Mouse (Mus musculus) stomach, postnatal 0 days (tissue): Measurements from ENCODE around the gene Abcc2. TPM values are rescaled to one million over a fixed set of nuclear protein-coding genes. Genes with fewer than 3 reads are reported as not detected.

Source experiments
- ATAC-seq: fragments of 200-750 bp; cut with Nextera tagmentation; 2 replicates; pipeline ENCODE4 v1.8.0; 2017; ENCODE audit not compliant: low FRiP score, low TSS enrichment
- DNase-seq: peaks from one replicate; pipeline ENCODE4 v3.0.0-alpha.2; 2016; ENCODE audit warnings: low spot score
- H3K27ac ChIP-seq: fragments of 300-500 bp; sonication (generic); replicated peaks from 2 replicates; pipeline ENCODE4 v1.5.1; 2014; ENCODE audit warnings: mild to moderate bottlenecking, control low read depth
- H3K27me3 ChIP-seq: fragments of 300-500 bp; sonication (generic); 2 replicates; pipeline ENCODE4 v1.6.1; 2014; ENCODE audit warnings: low read length; ENCODE audit not compliant: control insufficient read depth, insufficient read depth
- H3K36me3 ChIP-seq: fragments of 300-500 bp; sonication (generic); 2 replicates; pipeline ENCODE4 v1.6.1; 2014; ENCODE audit warnings: low read length, mixed read lengths; ENCODE audit not compliant: control insufficient read depth, insufficient read depth
- H3K4me1 ChIP-seq: fragments of 300-500 bp; sonication (generic); replicated peaks from 2 replicates; pipeline ENCODE4 v1.6.1; 2014; ENCODE audit warnings: antibody characterized with exemption; ENCODE audit not compliant: control insufficient read depth, insufficient read depth
- H3K4me2 ChIP-seq: fragments of 300-500 bp; sonication (generic); replicated peaks from 2 replicates; pipeline ENCODE4 v1.6.1; 2014; ENCODE audit warnings: low read depth, mild to moderate bottlenecking, control low read depth, moderate library complexity
- H3K4me3 ChIP-seq: fragments of 300-500 bp; sonication (generic); 2 replicates; pipeline ENCODE4 v1.5.1; 2014; ENCODE audit warnings: low read depth, low read length, control low read depth
- H3K9ac ChIP-seq: fragments of 300-500 bp; sonication (generic); 2 replicates; pipeline ENCODE4 v1.6.1; 2014; ENCODE audit warnings: mild to moderate bottlenecking, low read length, control low read depth, mixed read lengths
- H3K9me3 ChIP-seq: fragments of 300-500 bp; sonication (generic); 2 replicates; pipeline ENCODE4 v1.6.1; 2016; ENCODE audit warnings: low read length; ENCODE audit not compliant: control insufficient read depth
- CTCF ChIP-seq: IDR thresholded peaks from 2 replicates; pipeline ENCODE4 v1.5.1; 2016; ENCODE audit warnings: antibody characterized with exemption, low read depth, mild to moderate bottlenecking, moderate library complexity
- EP300 ChIP-seq: optimal IDR thresholded peaks from 2 replicates; pipeline ENCODE3; 2016; ENCODE audit warnings: antibody characterized with exemption
- WGBS: fragments of 180-500 bp; shearing (Covaris S2); extraction: QIAGEN DNeasy Blood & Tissue Kit; methylation state at CpG from one replicate; pipeline ENCODE4 v1.1.7; 2014; 5-methylcytosine and 5-hydroxymethylcytosine counted together
- polyA plus RNA-seq: library from polyadenylated mRNA; unstranded; fragments of >200 nt; fragmentation: Nextera tagmentation; extraction: Ambion mirVana; gene quantifications from 2 replicates; pipeline ENCODE4 v1.2.1, GENCODE M21; 2015

The Abcc2 gene
- polyA plus RNA-seq, 1 experiment from 2014 or later, result 0.15 TPM

- Histone ChIP-seq H3K36me3 (no peaks in the 10 kb centered on the region), H3K27me3 (no peaks in the 10 kb centered on the region), H3K4me3 (peak overlapping the region; percentile 15; the same call in 1 of the 2 replicates), H3K9ac (no peak overlapping the region), H3K9me3 (no peaks in the 10 kb centered on the region), H3K4me1 (no peaks in the 10 kb centered on the region), H3K27ac (no peak overlapping the region), H3K4me2 (peak overlapping the region; percentile 41)
- DNase-seq, result no peak
- no peak for ATAC-seq
- TF ChIP-seq EP300 (no peak), CTCF (no peak)
- 37% methylated on average over 14 of the region's 14 CpGs for WGBS
These were observed 33.8 kb downstream of the Abcc2 start for GRCm38 (mm10) chr19:43815661-43816414.

DNA sequence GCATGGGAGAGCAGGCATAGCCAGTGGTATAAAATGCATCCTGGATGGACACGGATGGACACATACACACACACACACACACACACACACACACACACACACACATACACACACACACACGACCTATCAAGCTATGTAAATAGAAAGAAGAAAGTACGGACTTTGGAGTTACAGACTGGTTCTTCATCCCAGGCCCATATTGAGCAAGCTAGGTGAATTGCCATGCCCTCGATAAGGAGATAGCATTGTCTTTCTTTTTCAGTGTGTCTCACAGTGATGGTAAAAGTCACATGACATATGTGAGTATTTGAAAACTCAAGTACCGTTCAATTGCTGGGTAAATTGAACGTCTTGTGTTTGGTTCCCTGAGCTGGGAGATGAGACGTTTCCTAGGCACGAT is 44.9 kb downstream of the Abcc2 start:
- H3K27ac ChIP-seq, result no peak overlapping the region
- WGBS, result 65% methylated on average over 8 of the region's 8 CpGs
- H3K36me3 ChIP-seq, result no peaks in the 10 kb centered on the region
- no peak overlapping the region for H3K9ac ChIP-seq
- TF ChIP-seq EP300 (no peak), CTCF (no peak)
- no peak overlapping the region for H3K4me2 ChIP-seq
- H3K27me3 ChIP-seq, result no peaks in the 10 kb centered on the region
- ATAC-seq, result peak; percentile 54; the same call in 1 of the 2 replicates
- no peak overlapping the region for H3K4me3 ChIP-seq
- H3K9me3 ChIP-seq, result no peaks in the 10 kb centered on the region
- H3K4me1 ChIP-seq, result no peaks in the 10 kb centered on the region
- no peak for DNase-seq

DNA sequence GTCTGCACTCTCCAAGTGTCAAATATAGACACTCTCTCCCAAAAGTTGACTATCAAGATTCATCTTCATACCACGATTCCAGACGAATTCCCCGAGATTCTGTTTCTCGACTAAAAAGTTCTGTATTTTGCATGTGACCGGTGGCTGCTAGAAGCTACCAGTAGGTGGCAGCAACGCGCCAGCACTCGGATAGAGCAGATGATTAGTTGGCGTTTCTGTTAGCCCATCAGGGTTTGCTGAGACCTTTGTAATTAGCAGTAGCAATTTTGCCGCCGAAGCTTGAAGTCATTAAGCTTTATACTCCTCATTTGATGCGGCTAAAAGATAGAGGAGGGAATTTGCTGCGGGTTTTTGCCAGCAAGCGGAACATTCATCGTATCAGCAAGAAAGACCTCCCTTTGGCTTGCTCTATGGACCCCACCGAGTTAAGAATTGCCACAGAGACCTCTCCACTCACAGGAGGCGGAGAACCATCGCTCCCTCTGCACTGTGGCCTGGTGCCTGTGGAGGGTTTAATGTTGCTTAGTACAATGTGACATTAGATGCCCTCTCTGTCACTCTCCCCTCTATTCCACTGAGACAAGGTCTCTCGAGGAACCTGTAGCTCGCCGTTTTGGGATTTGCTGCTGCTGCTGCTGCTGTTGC is 50.6 kb downstream of the Abcc2 start:
- Histone ChIP-seq H3K4me3 (no peak overlapping the region), H3K4me2 (no peak overlapping the region), H3K27ac (no peak overlapping the region), H3K36me3 (no peaks in the 10 kb centered on the region), H3K27me3 (no peaks in the 10 kb centered on the region), H3K4me1 (no peaks in the 10 kb centered on the region), H3K9ac (no peak overlapping the region), H3K9me3 (no peaks in the 10 kb centered on the region)
- TF ChIP-seq CTCF, result peak; percentile 97
- no peak for TF ChIP-seq EP300
- ATAC-seq (no peak), DNase-seq (peak; percentile 80)
- 29% methylated on average over 21 of the region's 21 CpGs for WGBS

DNA sequence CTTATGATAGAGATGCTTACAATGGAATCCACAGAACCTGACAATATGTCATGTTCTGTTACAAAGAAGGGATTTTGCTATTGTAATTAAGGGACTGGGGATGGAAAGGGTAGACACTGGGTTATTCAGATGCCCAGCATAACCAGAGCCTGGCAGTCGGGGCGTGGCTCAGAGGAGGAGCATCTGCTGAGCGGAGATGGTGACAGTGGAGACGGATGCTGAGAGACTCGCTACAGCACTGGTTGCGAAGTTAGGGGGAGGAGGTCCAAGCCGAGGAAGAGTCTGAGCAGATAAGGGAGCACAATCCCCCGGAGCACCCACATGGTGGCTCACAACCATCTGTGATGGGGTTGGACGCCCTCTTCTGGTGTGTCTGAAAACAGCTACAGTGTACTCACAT is 61.2 kb downstream of the Abcc2 start:
- 86% methylated on average over 9 of the region's 9 CpGs for WGBS
- H3K4me1 ChIP-seq, result no peaks in the 10 kb centered on the region
- H3K4me3 ChIP-seq, result no peak overlapping the region
- H3K36me3 ChIP-seq, result peaks cover 12% of the 10 kb centered on the region
- no peak for ATAC-seq
- no peaks in the 10 kb centered on the region for H3K27me3 ChIP-seq
- H3K9ac ChIP-seq, result no peak overlapping the region
- DNase-seq, result no peak
- H3K9me3 ChIP-seq, result no peaks in the 10 kb centered on the region
- TF ChIP-seq CTCF (no peak), EP300 (no peak)
- no peak overlapping the region for H3K27ac ChIP-seq
- H3K4me2 ChIP-seq, result no peak overlapping the region

DNA sequence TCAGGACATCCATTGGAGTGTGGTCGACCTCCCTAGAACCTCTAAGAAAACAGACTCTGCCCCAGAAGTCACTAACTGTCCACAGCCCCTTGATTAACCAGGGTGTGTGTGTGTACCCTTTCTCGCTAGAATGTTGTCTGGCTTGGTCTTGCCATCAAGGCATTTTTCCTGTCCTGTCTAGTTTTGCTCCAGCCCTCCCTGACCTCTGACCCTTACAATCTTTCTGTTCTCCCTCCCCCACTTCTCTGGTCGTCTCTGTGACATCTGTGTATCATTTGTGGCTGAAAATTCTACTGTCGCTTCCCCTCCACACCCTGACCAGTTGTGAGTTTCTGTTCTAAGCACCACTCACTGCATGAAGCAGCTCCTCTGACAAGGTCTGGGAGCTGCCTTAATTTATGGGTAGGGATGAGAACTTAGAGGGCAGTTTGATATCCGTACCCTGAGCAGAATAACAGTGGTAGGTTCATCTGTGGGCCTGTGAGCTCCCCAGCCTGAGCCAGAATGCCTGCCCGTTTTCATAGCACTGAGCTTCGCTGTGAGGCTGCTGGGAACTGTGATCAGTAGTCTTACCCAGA is 63.4 kb downstream of the Abcc2 start:
- Histone ChIP-seq H3K27ac (0 out of 2 replicates have a peak overlapping the region, but pooled peaks have one; percentile 8), H3K4me1 (no peaks in the 10 kb centered on the region), H3K36me3 (peaks cover 27% of the 10 kb centered on the region), H3K4me2 (no peak overlapping the region), H3K9ac (no peak overlapping the region), H3K9me3 (no peaks in the 10 kb centered on the region), H3K4me3 (no peak overlapping the region), H3K27me3 (no peaks in the 10 kb centered on the region)
- no peak for TF ChIP-seq EP300
- DNase-seq (no peak), ATAC-seq (no peak)
- 49% methylated on average over 7 of the region's 7 CpGs for WGBS

DNA sequence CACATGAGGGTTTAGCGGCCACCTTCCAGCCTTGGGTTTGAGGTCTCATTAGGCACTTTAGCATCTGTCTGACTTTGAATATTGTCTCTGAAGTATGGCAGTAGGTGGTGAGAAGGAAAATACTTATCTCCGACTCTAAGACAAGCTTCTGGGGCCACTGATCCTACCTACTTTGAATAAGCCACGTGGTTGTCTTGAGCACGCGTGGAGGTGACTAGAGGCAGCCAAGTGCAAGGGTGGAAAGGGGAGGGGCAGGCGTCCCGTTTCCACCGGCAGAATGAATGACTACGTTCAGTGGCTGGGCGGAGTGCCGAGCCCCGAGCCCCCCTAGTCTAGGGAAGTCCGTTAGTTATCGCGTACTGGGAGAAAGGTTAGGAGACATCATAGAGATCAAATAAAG is 65.1 kb downstream of the Abcc2 start:
- ATAC-seq (no peak), DNase-seq (no peak)
- Histone ChIP-seq H3K9me3 (no peaks in the 10 kb centered on the region), H3K4me3 (no peak overlapping the region), H3K9ac (no peak overlapping the region), H3K27me3 (no peaks in the 10 kb centered on the region), H3K27ac (no peak overlapping the region), H3K4me1 (no peaks in the 10 kb centered on the region), H3K4me2 (no peak overlapping the region), H3K36me3 (peaks cover 31% of the 10 kb centered on the region)
- TF ChIP-seq CTCF (no peak), EP300 (no peak)
- 75% methylated on average over 15 of the region's 15 CpGs for WGBS
